Mouse (Mus musculus): ENCODE measurements around the gene Pfdn4.

Gene Pfdn4

GRCm38 (mm10) chr2:170552088-170552487 lies 55.9 kb downstream of the Pfdn4 start:
- no peak for DNase-seq

GRCm38 (mm10) chr2:170563956-170564855 lies 68.0 kb downstream of the Pfdn4 start:
- DNase-seq, result no peak

- no peak for DNase-seq
Measured at GRCm38 (mm10) chr2:170564995-170565394, 68.8 kb downstream of the Pfdn4 start.
